Mouse (Mus musculus): ENCODE results near the gene Chrm3. TPM values are rescaled to one million over a fixed set of nuclear protein-coding genes. Genes with fewer than 3 reads are reported as not detected.

Gene Chrm3
- polyA plus RNA-seq, 1 experiment from 2014 or later, result 0.93 TPM

DNA sequence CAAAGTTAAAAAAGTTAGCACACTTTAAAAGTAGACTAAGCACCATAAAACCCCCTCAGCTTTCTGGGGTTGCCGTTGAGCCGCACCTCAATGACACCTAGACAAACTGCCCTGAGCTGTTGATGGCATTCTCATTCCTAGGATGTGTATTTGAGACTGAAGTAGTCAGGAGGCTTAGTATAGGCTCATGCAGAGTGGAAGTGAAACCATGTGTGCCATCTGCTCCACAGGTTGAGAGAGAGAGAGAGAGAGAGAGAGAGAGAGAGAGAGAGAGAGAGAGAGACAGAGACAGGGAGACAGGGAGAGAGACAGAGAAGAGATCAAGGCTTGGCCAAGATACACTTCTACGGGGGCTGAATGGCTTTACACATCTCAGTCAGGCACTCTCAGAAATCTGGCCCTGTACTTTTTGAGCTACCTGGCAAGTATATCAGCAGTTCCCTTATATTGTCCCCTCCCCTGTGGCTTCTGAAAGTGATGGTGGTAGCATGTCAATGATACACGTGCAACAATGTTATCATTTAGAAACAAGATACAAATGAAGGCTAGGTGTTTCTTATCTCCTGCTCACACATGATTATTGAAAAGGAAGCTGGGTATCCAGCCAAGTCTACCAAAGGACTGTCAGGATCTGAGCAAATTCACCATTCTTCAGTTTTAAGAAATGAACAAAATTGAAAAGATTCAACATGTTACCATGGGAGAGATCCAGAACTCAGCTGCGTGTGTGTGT, 459.8 kb downstream of the Chrm3 start:
- Histone ChIP-seq H3K27me3 (replicated peaks; ENCODE audit: control insufficient read depth, insufficient read depth, low read length) (no peaks in the 10 kb centered on the region), H3K4me1 (ENCODE audit: control insufficient read depth, insufficient read depth, low read length) (no peaks in the 10 kb centered on the region), H3K9me3 (ENCODE audit: control insufficient read depth, low read length) (no peaks in the 10 kb centered on the region; the same call in 1 of the 2 replicates), H3K36me3 (ENCODE audit: control insufficient read depth, insufficient read depth, low read length) (no peaks in the 10 kb centered on the region), H3K4me3 (ENCODE audit: low read length) (no peak overlapping the region), H3K9ac (ENCODE audit: low read depth, low read length) (no peak overlapping the region), H3K27ac (ENCODE audit: low read length) (no peak overlapping the region), H3K4me2 (ENCODE audit: low read depth, low read length) (no peak overlapping the region)
- ATAC-seq, result no peak
- 71% methylated on average over 5 of the region's 5 CpGs for WGBS

DNA sequence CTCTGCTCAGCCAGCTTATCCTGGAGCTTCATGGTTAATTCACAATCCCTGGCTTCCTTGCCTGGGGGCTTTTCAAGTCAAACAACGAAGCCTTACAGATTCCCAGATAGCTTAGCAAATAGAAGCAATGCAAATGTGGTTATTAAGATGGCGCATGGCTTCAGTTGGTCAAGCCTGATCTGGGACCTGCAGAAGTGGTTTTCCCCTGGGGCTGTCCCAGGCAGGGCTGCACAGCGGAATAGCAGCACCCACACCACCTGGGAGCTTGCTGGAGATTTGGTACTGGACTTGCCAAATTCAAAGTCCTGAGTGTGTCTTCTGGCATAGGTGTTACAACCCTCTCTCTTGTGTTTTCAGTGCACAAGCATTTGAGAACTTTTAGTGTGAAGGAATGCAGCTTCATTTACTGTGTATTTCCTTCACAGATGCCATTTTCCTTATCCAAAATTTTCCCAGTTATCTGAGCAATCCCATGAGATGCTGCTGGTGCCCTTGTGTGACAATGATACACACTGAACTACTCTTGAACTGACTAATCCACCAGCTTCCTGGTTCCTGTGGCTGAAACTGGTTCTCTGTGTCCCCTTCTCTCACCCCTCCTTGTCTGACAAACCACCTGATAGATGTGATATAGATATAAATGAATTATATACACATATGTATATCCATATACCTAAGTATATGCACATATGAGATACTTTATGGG, 461.8 kb downstream of the Chrm3 start:
- no peak for ATAC-seq
- no peak overlapping the region for H3K27ac ChIP-seq (ENCODE audit: low read length)
- no peaks in the 10 kb centered on the region for H3K4me1 ChIP-seq (ENCODE audit: control insufficient read depth, insufficient read depth, low read length)
- no peaks in the 10 kb centered on the region for H3K27me3 ChIP-seq (replicated peaks; ENCODE audit: control insufficient read depth, insufficient read depth, low read length)
- no peak overlapping the region for H3K4me2 ChIP-seq (ENCODE audit: low read depth, low read length)
- no peak overlapping the region for H3K4me3 ChIP-seq (ENCODE audit: low read length)
- H3K9ac ChIP-seq (ENCODE audit: low read depth, low read length), result no peak overlapping the region
- H3K9me3 ChIP-seq (ENCODE audit: control insufficient read depth, low read length), result no peaks in the 10 kb centered on the region
- WGBS, result 69% methylated on average over 3 of the region's 3 CpGs
- H3K36me3 ChIP-seq (ENCODE audit: control insufficient read depth, insufficient read depth, low read length), result no peaks in the 10 kb centered on the region

DNA sequence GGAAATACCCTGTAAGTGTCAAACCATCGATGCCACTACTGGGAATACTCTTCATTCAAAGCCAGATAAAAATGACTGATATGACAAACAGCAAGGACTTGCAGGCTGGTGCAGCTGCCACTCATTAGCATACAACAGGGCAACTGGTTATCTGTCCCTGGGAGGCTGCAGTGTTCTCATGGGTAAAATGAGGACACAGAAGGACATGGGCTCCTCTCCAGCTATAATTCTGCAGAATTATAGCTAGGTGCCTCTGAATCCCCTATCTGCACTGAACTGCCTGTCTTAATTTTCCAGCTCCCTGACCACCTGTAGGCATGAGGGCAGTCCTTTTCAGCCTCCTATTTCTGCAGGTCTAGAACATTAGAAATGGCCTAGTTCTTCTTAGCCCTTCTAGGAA, 463.4 kb downstream of the Chrm3 start:
- Histone ChIP-seq H3K27ac (ENCODE audit: low read length) (no peak overlapping the region), H3K4me2 (ENCODE audit: low read depth, low read length) (no peak overlapping the region), H3K4me1 (ENCODE audit: control insufficient read depth, insufficient read depth, low read length) (no peaks in the 10 kb centered on the region), H3K36me3 (ENCODE audit: control insufficient read depth, insufficient read depth, low read length) (no peaks in the 10 kb centered on the region), H3K4me3 (ENCODE audit: low read length) (no peak overlapping the region), H3K27me3 (replicated peaks; ENCODE audit: control insufficient read depth, insufficient read depth, low read length) (no peaks in the 10 kb centered on the region), H3K9ac (ENCODE audit: low read depth, low read length) (no peak overlapping the region), H3K9me3 (ENCODE audit: control insufficient read depth, low read length) (no peaks in the 10 kb centered on the region)
- 42% methylated on average over 1 of the region's 1 CpGs for WGBS
- ATAC-seq, result no peak

DNA sequence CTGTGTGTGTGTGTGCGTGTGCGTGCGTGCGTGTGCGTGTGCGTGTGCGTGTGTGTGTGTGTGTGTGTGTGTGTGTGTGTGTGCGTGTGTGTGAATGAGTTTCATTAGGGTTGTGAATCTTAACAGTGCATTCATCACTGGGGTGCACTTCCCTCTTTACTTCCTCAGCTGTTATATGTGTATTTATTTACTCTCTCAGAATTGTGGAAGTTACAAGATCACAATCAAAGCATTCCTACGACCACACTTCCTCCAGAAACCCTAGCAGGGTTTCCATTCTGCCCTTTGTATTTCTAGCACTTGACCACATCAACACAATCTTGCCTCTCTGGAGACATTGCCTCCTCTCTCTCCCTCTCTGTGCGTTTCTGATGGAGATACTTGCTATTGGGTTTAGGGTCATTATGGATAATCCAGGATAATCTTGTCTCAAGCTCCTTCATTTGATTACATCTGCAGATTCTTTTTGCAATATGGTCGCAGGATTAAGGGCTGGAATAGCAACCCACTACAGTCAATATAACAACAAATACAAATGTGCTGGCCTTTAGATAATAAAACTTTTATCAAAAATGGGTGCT, 465.5 kb downstream of the Chrm3 start:
- Histone ChIP-seq H3K9ac (ENCODE audit: low read depth, low read length) (no peak overlapping the region), H3K27me3 (replicated peaks; ENCODE audit: control insufficient read depth, insufficient read depth, low read length) (no peaks in the 10 kb centered on the region), H3K4me1 (ENCODE audit: control insufficient read depth, insufficient read depth, low read length) (no peaks in the 10 kb centered on the region), H3K9me3 (ENCODE audit: control insufficient read depth, low read length) (no peaks in the 10 kb centered on the region), H3K4me3 (ENCODE audit: low read length) (no peak overlapping the region), H3K27ac (ENCODE audit: low read length) (no peak overlapping the region), H3K36me3 (ENCODE audit: control insufficient read depth, insufficient read depth, low read length) (no peaks in the 10 kb centered on the region), H3K4me2 (ENCODE audit: low read depth, low read length) (no peak overlapping the region)
- ATAC-seq, result no peak
- 69% methylated on average over 11 of the region's 11 CpGs for WGBS

DNA sequence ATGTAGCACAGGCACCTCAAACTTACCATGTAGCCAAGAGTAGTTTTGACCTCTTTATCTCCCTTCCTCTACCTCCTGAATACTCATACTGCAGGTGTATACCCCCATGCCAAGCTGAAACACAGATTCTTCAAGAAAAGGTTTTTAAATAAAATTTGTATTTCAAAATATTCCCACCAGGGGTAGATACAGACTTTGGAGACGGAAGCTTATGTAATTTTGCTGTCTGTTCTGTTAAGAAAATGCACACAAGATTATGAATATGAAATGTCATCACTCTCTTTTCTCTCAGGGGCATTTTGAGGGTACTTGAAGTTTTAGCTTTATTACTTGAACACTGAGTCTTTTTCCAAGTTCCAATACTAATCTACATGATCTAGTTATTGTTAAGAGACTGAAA, 469.6 kb downstream of the Chrm3 start:
- 88% methylated on average over 1 of the region's 1 CpGs for WGBS

DNA sequence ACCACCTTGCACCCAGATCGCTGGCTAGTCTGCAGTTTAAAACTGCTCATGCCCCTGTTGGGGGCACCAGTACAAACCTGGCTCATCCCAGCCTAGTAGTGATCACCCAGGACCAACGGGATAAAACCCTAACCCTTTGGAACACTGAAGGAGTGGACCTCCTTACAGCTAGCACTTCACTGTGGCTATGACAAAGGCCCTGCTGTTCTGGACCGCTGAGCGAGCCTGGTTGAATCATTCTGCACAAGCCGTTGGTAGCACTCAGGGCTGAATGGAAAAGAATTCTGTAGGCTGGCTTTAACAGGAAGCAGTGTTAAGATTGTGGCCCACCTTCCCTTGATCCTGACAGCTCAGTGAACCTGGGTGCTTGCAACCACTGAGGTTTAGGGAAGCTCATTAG, 470.2 kb downstream of the Chrm3 start:
- Histone ChIP-seq H3K4me2 (ENCODE audit: low read depth, low read length) (no peak overlapping the region), H3K9me3 (ENCODE audit: control insufficient read depth, low read length) (no peaks in the 10 kb centered on the region), H3K4me3 (ENCODE audit: low read length) (no peak overlapping the region), H3K4me1 (ENCODE audit: control insufficient read depth, insufficient read depth, low read length) (0 out of 2 replicates have a peak, but pooled peaks cover 2% of the 10 kb centered on the region), H3K36me3 (ENCODE audit: control insufficient read depth, insufficient read depth, low read length) (no peaks in the 10 kb centered on the region), H3K27ac (ENCODE audit: low read length) (no peak overlapping the region), H3K9ac (ENCODE audit: low read depth, low read length) (no peak overlapping the region), H3K27me3 (replicated peaks; ENCODE audit: control insufficient read depth, insufficient read depth, low read length) (no peaks in the 10 kb centered on the region)
- WGBS, result 78% methylated on average over 5 of the region's 5 CpGs
- ATAC-seq, result no peak

More for the DNA sequence above, 469.6 kb downstream of the Chrm3 start:
- Histone ChIP-seq H3K9me3 (ENCODE audit: control insufficient read depth, low read length) (no peaks in the 10 kb centered on the region), H3K4me2 (ENCODE audit: low read depth, low read length) (no peak overlapping the region), H3K27me3 (replicated peaks; ENCODE audit: control insufficient read depth, insufficient read depth, low read length) (no peaks in the 10 kb centered on the region), H3K27ac (ENCODE audit: low read length) (no peak overlapping the region), H3K36me3 (ENCODE audit: control insufficient read depth, insufficient read depth, low read length) (no peaks in the 10 kb centered on the region), H3K4me3 (ENCODE audit: low read length) (no peak overlapping the region), H3K4me1 (ENCODE audit: control insufficient read depth, insufficient read depth, low read length) (0 out of 2 replicates have a peak, but pooled peaks cover 2% of the 10 kb centered on the region), H3K9ac (ENCODE audit: low read depth, low read length) (no peak overlapping the region)
- no peak for ATAC-seq

DNA sequence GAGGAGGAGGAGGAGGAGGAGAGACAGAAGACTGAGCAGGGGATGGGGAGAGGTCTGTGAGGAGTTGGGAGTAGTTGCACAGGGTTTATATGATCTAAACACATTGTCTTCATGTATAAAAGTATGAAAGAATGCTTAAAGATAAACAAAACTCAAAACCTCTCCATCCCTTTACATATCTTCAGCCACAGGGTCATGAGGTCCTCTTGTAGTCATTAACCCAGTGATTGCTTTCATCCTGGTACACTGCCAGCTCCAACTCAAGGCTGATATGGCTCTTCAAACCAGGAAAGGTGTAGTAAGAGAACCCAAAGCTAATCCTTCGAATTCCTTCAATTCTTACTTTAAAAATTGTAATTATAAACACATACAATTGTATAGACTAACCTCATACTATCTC, 470.7 kb downstream of the Chrm3 start:
- Histone ChIP-seq H3K4me3 (ENCODE audit: low read length) (no peak overlapping the region), H3K27ac (ENCODE audit: low read length) (no peak overlapping the region), H3K9ac (ENCODE audit: low read depth, low read length) (no peak overlapping the region), H3K36me3 (ENCODE audit: control insufficient read depth, insufficient read depth, low read length) (no peaks in the 10 kb centered on the region), H3K9me3 (ENCODE audit: control insufficient read depth, low read length) (no peaks in the 10 kb centered on the region), H3K4me1 (ENCODE audit: control insufficient read depth, insufficient read depth, low read length) (0 out of 2 replicates have a peak, but pooled peaks cover 2% of the 10 kb centered on the region), H3K4me2 (ENCODE audit: low read depth, low read length) (no peak overlapping the region), H3K27me3 (replicated peaks; ENCODE audit: control insufficient read depth, insufficient read depth, low read length) (no peaks in the 10 kb centered on the region)
- WGBS, result 66% methylated on average over 1 of the region's 1 CpGs
- ATAC-seq, result no peak

DNA sequence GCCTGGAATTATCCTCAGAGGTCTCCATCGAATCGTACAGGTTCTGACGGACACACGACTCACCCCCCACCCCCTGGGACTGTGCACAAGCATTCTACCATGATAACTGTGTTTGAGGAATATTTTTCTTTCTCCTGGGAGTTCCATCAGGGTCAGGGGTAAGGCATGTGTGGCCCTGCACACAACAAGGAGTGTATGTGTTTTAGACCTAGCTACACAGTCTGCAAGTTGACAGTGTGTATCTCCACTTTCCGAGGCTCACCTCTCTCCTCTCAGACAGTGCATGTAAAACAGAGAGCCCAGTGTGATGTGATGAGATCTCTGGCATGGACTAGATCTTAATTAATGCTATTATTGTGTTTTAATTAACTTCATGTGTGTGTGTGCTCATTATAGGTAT, 472.4 kb downstream of the Chrm3 start:
- H3K4me3 ChIP-seq (ENCODE audit: low read length), result no peak overlapping the region
- H3K36me3 ChIP-seq (ENCODE audit: control insufficient read depth, insufficient read depth, low read length), result no peaks in the 10 kb centered on the region
- 70% methylated on average over 5 of the region's 5 CpGs for WGBS
- H3K4me2 ChIP-seq (ENCODE audit: low read depth, low read length), result no peak overlapping the region
- H3K27ac ChIP-seq (ENCODE audit: low read length), result no peak overlapping the region
- H3K27me3 ChIP-seq (replicated peaks; ENCODE audit: control insufficient read depth, insufficient read depth, low read length), result no peaks in the 10 kb centered on the region
- H3K4me1 ChIP-seq (ENCODE audit: control insufficient read depth, insufficient read depth, low read length), result 0 out of 2 replicates have a peak, but pooled peaks cover 2% of the 10 kb centered on the region
- no peaks in the 10 kb centered on the region for H3K9me3 ChIP-seq (ENCODE audit: control insufficient read depth, low read length)
- H3K9ac ChIP-seq (ENCODE audit: low read depth, low read length), result no peak overlapping the region
- no peak for ATAC-seq

DNA sequence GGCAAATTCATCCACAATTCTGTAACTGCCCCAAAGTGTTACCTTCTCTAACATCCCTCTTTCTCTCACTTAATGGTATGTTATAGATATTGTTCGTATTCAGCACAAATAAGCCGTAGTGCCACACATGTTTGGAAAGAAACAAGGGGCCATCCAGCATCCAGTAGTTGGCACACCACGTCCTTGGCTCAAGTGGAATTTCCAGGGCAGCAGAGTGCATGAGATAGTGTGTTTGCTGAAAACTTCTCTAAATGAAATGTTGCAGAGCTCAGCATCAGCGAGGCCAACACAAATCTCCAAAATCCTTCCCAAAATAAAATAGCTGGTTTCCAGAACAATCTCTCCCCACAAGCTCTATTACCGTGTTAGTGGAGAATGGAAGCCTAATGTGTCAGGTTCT, 473.4 kb downstream of the Chrm3 start:
- H3K9me3 ChIP-seq (ENCODE audit: control insufficient read depth, low read length), result no peaks in the 10 kb centered on the region
- H3K4me2 ChIP-seq (ENCODE audit: low read depth, low read length), result no peak overlapping the region
- H3K4me1 ChIP-seq (ENCODE audit: control insufficient read depth, insufficient read depth, low read length), result 0 out of 2 replicates have a peak, but pooled peaks cover 2% of the 10 kb centered on the region
- H3K4me3 ChIP-seq (ENCODE audit: low read length), result no peak overlapping the region
- H3K27me3 ChIP-seq (replicated peaks; ENCODE audit: control insufficient read depth, insufficient read depth, low read length), result no peaks in the 10 kb centered on the region
- H3K36me3 ChIP-seq (ENCODE audit: control insufficient read depth, insufficient read depth, low read length), result no peaks in the 10 kb centered on the region
- ATAC-seq, result no peak
- H3K9ac ChIP-seq (ENCODE audit: low read depth, low read length), result no peak overlapping the region
- 76% methylated on average over 5 of the region's 5 CpGs for WGBS
- H3K27ac ChIP-seq (ENCODE audit: low read length), result no peak overlapping the region

All from intestine, embryonic 16.5 days (tissue).